Mouse (Mus musculus): ENCODE results near the gene Hoxd11. TPM values are rescaled to one million over a fixed set of nuclear protein-coding genes. Genes with fewer than 3 reads are reported as not detected.

The Hoxd11 gene
- polyA plus RNA-seq, 1 experiment from 2014 or later, result 10.3 TPM

DNA sequence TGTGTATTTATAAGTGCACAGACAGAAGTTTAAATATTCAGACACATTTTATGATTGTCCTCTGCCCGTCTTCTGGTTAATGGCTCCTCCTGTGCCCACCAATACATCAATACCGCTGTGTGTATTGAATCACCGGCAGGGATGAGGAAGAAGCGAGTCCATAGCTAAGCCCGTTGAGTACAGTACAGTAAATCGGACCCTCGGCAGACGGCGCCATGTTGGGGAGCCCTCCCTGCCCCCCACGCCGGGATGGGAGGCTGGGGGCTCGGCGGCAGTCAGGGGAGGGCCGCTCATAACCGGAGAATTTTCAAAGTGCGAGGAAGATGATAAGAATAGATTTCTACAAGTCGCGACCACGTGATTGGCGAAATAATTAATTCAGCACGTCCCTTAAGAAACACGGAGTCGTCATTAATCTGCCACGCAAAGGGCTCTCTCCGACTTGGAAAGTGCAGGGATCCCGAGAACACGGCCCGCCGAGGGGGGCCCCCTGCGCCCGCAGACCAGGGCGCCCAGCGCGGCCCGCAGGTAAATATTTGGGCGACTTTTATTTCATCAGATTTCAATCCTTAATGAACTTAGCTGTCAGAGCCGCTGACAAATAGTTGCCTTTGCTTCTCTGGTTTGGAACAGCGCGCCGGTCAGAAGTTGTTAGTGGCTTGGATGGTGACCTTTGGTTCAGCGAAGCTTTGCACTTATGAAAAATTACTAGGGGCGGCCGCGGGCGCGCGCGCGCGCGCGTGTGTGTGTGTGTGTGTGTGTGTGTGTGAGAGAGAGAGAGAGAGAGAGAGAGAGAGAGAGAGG lies 53.4 kb downstream of the Hoxd11 start:
- Histone ChIP-seq H3K4me1 (peaks cover 30% of the 10 kb centered on the region), H3K27ac (no peak overlapping the region), H3K27me3 (peaks cover 94% of the 10 kb centered on the region), H3K9me3 (no peaks in the 10 kb centered on the region), H3K9ac (no peak overlapping the region), H3K36me3 (no peaks in the 10 kb centered on the region), H3K4me2 (peak overlapping the region; percentile 32), H3K4me3 (peak overlapping the region; percentile 19)
- ATAC-seq (ENCODE audit: insufficient number of reproducible peaks, low FRiP score, low TSS enrichment, low read depth), result no peak
- WGBS, result 4% methylated on average over 52 of the region's 52 CpGs

DNA sequence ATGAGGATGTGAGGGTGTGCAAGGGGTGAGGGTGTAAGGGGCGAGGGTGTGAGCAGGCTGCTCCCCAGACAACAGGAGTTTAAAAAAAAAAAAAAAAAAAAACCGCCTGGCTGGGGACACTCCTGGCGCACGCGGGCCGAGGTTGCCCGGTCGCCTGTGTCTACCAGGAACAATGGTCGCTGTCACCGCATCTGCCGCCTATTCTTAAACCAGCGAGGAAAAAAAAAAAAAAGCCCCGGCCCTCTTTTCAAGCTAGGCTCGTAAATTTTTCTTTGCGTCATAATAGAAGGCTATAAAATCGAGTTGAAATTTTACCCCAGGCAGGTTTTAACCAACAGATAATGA lies 53.9 kb downstream of the Hoxd11 start:
- H3K27ac ChIP-seq, result no peak overlapping the region
- 5% methylated on average over 13 of the region's 16 CpGs for WGBS
- peak overlapping the region; percentile 32 for H3K4me2 ChIP-seq
- ATAC-seq (ENCODE audit: insufficient number of reproducible peaks, low FRiP score, low TSS enrichment, low read depth), result no peak
- H3K4me3 ChIP-seq, result peak overlapping the region; percentile 19; the same call in 1 of the 2 replicates
- no peaks in the 10 kb centered on the region for H3K9me3 ChIP-seq
- H3K36me3 ChIP-seq, result no peaks in the 10 kb centered on the region
- peaks cover 31% of the 10 kb centered on the region for H3K4me1 ChIP-seq
- H3K27me3 ChIP-seq, result peaks cover 94% of the 10 kb centered on the region
- H3K9ac ChIP-seq, result no peak overlapping the region

- no peak overlapping the region; the same call in 1 of the 2 replicates for H3K4me2 ChIP-seq
- H3K27ac ChIP-seq, result no peak overlapping the region
- no peak for ATAC-seq (ENCODE audit: insufficient number of reproducible peaks, low FRiP score, low TSS enrichment, low read depth)
- H3K36me3 ChIP-seq, result no peaks in the 10 kb centered on the region
- WGBS, result 12% methylated on average over 6 of the region's 6 CpGs
- H3K4me3 ChIP-seq, result no peak overlapping the region
- H3K9me3 ChIP-seq, result no peaks in the 10 kb centered on the region
- H3K4me1 ChIP-seq, result peaks cover 34% of the 10 kb centered on the region
- peaks cover 94% of the 10 kb centered on the region for H3K27me3 ChIP-seq
- no peak overlapping the region for H3K9ac ChIP-seq
Measured at GRCm38 (mm10) chr2:74733765-74734164, 54.4 kb downstream of the Hoxd11 start.

- Histone ChIP-seq H3K9ac (no peak overlapping the region), H3K36me3 (no peaks in the 10 kb centered on the region), H3K4me2 (no peak overlapping the region), H3K4me3 (no peak overlapping the region), H3K27ac (no peak overlapping the region), H3K27me3 (peaks cover 94% of the 10 kb centered on the region), H3K9me3 (no peaks in the 10 kb centered on the region), H3K4me1 (peaks cover 35% of the 10 kb centered on the region)
- ATAC-seq (ENCODE audit: insufficient number of reproducible peaks, low FRiP score, low TSS enrichment, low read depth), result no peak
- 15% methylated on average over 13 of the region's 13 CpGs for WGBS
Measured at GRCm38 (mm10) chr2:74734451-74734850, 55.1 kb downstream of the Hoxd11 start.

DNA sequence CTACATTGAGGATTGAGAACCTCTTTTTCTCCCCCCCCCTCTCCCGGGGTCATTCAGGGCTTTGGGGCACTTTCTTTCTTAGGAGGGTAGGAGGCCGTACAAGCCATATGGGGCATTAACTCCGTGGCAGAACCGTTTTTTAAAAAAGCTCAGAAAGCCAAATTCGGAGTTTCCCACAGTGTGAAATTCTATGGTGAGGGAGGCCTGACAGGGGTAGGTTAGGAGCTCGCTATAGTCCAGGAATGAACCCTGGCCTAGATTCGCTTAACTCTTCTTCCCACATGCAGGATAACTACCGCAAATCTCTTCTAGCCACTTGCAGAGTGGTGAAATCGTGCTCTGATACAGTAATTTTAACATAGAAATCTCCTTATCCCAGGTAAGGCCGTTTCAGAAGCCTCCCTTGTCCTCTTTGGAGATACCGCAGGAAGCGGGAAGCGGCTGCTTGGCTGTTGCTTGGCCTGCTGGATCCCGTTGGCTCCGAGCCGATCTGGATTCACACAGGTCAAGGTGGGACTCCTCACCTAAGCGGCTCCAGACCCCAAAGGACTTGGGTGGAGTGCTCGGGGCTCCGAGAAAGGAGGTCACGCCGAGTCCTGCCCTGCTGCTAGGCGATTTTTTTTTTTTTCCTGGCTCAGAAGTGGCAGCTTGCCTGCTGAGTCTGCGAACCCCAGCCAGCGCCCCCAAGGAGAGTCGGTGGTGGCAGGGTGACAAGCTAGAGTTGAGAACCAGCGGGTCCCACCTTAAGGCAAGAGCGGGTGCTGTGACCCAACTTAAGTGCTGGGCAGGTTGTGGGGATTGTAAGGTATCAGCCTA lies 55.8 kb downstream of the Hoxd11 start:
- no peak for ATAC-seq (ENCODE audit: insufficient number of reproducible peaks, low FRiP score, low TSS enrichment, low read depth)
- Histone ChIP-seq H3K27ac (no peak overlapping the region), H3K9me3 (no peaks in the 10 kb centered on the region), H3K4me2 (peak overlapping the region; percentile 30), H3K4me1 (peaks cover 39% of the 10 kb centered on the region), H3K36me3 (no peaks in the 10 kb centered on the region), H3K27me3 (peaks cover 98% of the 10 kb centered on the region), H3K4me3 (0 out of 2 replicates have a peak overlapping the region, but pooled peaks have one; percentile 13), H3K9ac (no peak overlapping the region)
- WGBS, result 15% methylated on average over 27 of the region's 27 CpGs

DNA sequence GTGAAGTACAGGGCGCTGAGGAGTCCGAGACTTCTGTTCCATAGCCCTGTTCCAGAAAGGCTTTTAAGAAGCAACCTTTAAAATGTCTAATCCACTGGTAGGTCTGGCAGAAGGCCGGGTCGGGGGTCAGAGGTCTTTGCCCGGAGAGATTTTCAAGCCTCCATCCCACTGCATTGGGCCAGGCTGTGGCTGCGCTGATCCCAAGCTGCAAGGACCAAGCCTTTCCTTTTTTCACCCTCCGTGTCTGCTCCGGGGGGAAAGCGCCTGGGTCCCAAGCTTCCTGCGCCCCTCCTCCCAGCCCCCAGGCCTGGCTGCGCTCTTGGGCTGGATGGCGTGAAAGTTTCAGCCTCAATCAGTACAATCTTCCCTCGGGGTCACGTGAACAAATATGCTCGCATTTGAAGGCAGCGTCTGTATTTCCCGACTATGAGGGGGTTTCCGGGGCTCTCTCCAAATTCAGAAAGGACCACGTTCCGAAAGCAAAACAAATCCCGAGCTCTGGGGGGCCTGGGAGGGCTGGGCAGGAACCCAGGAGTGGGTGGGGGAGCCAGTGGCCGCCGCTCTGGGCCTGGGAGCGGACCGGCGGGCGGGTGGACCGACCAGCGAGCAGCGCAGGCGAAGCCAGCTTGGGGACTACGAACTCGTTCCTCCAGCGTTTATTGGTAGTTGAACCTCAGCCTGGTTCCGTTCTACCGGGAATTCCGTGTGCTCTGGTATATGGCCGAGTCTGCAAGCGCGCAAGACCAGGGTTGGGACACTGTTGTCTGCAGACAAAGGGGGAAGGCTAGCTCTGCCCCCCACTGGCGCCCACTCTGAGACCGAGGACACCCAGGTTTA lies 56.7 kb downstream of the Hoxd11 start:
- H3K4me2 ChIP-seq, result peak overlapping the region; percentile 30
- H3K9ac ChIP-seq, result no peak overlapping the region
- ATAC-seq (ENCODE audit: insufficient number of reproducible peaks, low FRiP score, low TSS enrichment, low read depth), result no peak
- H3K36me3 ChIP-seq, result no peaks in the 10 kb centered on the region
- no peaks in the 10 kb centered on the region for H3K9me3 ChIP-seq
- peak overlapping the region; percentile 13 for H3K4me3 ChIP-seq
- H3K27me3 ChIP-seq, result peaks cover 98% of the 10 kb centered on the region
- H3K27ac ChIP-seq, result no peak overlapping the region
- WGBS, result 4% methylated on average over 42 of the region's 42 CpGs
- peaks cover 45% of the 10 kb centered on the region for H3K4me1 ChIP-seq

MicroRNA genes within 50 kb of the gene (microRNA counts, 519-probe panel; counts per million panel counts)
- microRNA mmu-miR-10b, result 2,959 counts per million, percentile 67 among the panel's probes with 10 or more counts

Small RNA genes within 50 kb of the gene (microRNA-seq; reads per million reads assigned to microRNA genes)
- gene Gm44463 (not detected), gene Mir10b (8,591 reads per million, percentile 94 among the genes with 10 or more reads in this experiment)

Other genes with a start within 250 kb of the Hoxd11 start
- 31.5 and 31.9 TPM in 2 replicates for gene Lnpk, start 100.1 kb upstream of the Hoxd11 start, polyA plus RNA-seq (2015; fragmentation: Nextera tagmentation; extraction: Ambion mirVana)
- gene Evx2, start 20.0 kb upstream of the Hoxd11 start, polyA plus RNA-seq (2015; fragmentation: Nextera tagmentation; extraction: Ambion mirVana), result 0.96 and 1.4 TPM in 2 replicates
- gene Hoxd13, start 11.2 kb upstream of the Hoxd11 start, polyA plus RNA-seq (2015; fragmentation: Nextera tagmentation; extraction: Ambion mirVana), result 20.8 and 32.3 TPM in 2 replicates
- 27.0 and 30.6 TPM in 2 replicates for gene Hoxd12, start 4.5 kb upstream of the Hoxd11 start, polyA plus RNA-seq (2015; fragmentation: Nextera tagmentation; extraction: Ambion mirVana)
- gene Hoxd10, start 12.4 kb downstream of the Hoxd11 start, polyA plus RNA-seq (2015; fragmentation: Nextera tagmentation; extraction: Ambion mirVana), result 12.4 and 14.5 TPM in 2 replicates
- 7.1 TPM in 2 replicates for gene Hoxd9, start 18.2 kb downstream of the Hoxd11 start, polyA plus RNA-seq (2015; fragmentation: Nextera tagmentation; extraction: Ambion mirVana)
- gene Hoxd8, start 25.1 kb downstream of the Hoxd11 start, polyA plus RNA-seq (2015; fragmentation: Nextera tagmentation; extraction: Ambion mirVana), result 5.9 and 7.3 TPM in 2 replicates
- gene Hoxd3, start 32.4 kb downstream of the Hoxd11 start, polyA plus RNA-seq (2015; fragmentation: Nextera tagmentation; extraction: Ambion mirVana), result 0.55 and 0.65 TPM in 2 replicates
- gene Hoxd4, start 32.4 kb downstream of the Hoxd11 start, polyA plus RNA-seq (2015; fragmentation: Nextera tagmentation; extraction: Ambion mirVana), result 0.29 and 0.66 TPM in 2 replicates
- gene Gm28230, start 47.2 kb downstream of the Hoxd11 start, polyA plus RNA-seq (2015; fragmentation: Nextera tagmentation; extraction: Ambion mirVana), result 0.08 and 0.11 TPM in 2 replicates
- gene Hoxd1, start 83.4 kb downstream of the Hoxd11 start, polyA plus RNA-seq (2015; fragmentation: Nextera tagmentation; extraction: Ambion mirVana), result 0.26 and 0.42 TPM in 2 replicates
- gene Mtx2, start 146.2 kb downstream of the Hoxd11 start, polyA plus RNA-seq (2015; fragmentation: Nextera tagmentation; extraction: Ambion mirVana), result 94.6 and 94.7 TPM in 2 replicates

Data from limb, embryonic 15.5 days (tissue).